Mouse (Mus musculus) MEL (cell line): ENCODE measurements around the gene Ccnt2. TPM values are rescaled to one million over a fixed set of nuclear protein-coding genes. Genes with fewer than 3 reads are reported as not detected.
A peak's percentile ranks its signal among the peaks of the same experiment; 100 is the strongest.

Source experiments
- DNase-seq: peaks from one replicate; pipeline ENCODE4 v3.0.0; 2011; ENCODE audit warnings: low read depth, low spot score
- H3K27ac ChIP-seq: 2 replicates; pipeline ENCODE4 v1.5.1; 2012; ENCODE audit warnings: low read depth, mild to moderate bottlenecking, control low read depth, low read length, moderate library complexity; ENCODE audit not compliant: control insufficient read depth
- H3K27me3 ChIP-seq, 2 experiments: fragments of 150-350 bp in 1 of 2; sonication (generic) in 1 of 2; 2 replicates each; pipeline ENCODE4 v1.6.1; 2012; ENCODE audit warnings: low read length in 2 of 2, mild to moderate bottlenecking in 2 of 2, improper control_type of control experiment in 1 of 2, moderate library complexity in 1 of 2; ENCODE audit not compliant: insufficient read depth in 2 of 2, control insufficient read depth in 1 of 2
- H3K36me3 ChIP-seq, 2 experiments: 2 replicates each; pipeline ENCODE4 v1.6.1; 2012 to 2014; ENCODE audit warnings: low read length in 2 of 2, improper control_type of control experiment in 1 of 2, inconsistent platforms in 1 of 2, mild to moderate bottlenecking in 1 of 2; ENCODE audit not compliant: insufficient read depth in 2 of 2, control insufficient read depth in 1 of 2
- H3K4me1 ChIP-seq, 2 experiments: fragments of 150-350 bp in 1 of 2; sonication (generic) in 1 of 2; 2 replicates each; pipeline ENCODE4 v1.6.1; 2012; ENCODE audit warnings: low read length in 2 of 2, improper control_type of control experiment in 1 of 2, mild to moderate bottlenecking in 1 of 2; ENCODE audit not compliant: insufficient read depth in 2 of 2, control insufficient read depth in 1 of 2
- H3K4me3 ChIP-seq, 2 experiments: fragments of 150-350 bp in 1 of 2; sonication (generic) in 1 of 2; 2 replicates each; pipeline ENCODE4 v1.5.1; 2012; ENCODE audit warnings: low read depth in 2 of 2, low read length in 2 of 2, mild to moderate bottlenecking in 2 of 2, moderate library complexity in 2 of 2, control low read depth in 1 of 2, improper control_type of control experiment in 1 of 2; ENCODE audit not compliant: control insufficient read depth in 1 of 2, insufficient read depth in 1 of 2
- H3K79me2 ChIP-seq: 2 replicates; pipeline ENCODE4 v1.6.1; 2012; ENCODE audit warnings: mild to moderate bottlenecking, low read length, moderate library complexity; ENCODE audit not compliant: control insufficient read depth, poor library complexity, insufficient read depth
- H3K9ac ChIP-seq: 2 replicates; pipeline ENCODE4 v1.6.1; 2012; ENCODE audit warnings: low read depth, mild to moderate bottlenecking, control low read depth, low read length, moderate library complexity; ENCODE audit not compliant: control insufficient read depth, poor library complexity, severe bottlenecking
- H3K9me3 ChIP-seq: fragments of 150-350 bp; sonication (generic); replicated peaks from 2 replicates; pipeline ENCODE4 v1.6.1; 2012; ENCODE audit warnings: mild to moderate bottlenecking, low read length, improper control_type of control experiment, moderate library complexity; ENCODE audit not compliant: insufficient read depth
- CHD1 ChIP-seq: IDR thresholded peaks from 2 replicates; pipeline ENCODE4 v1.6.1; 2012; ENCODE audit warnings: low read depth, mild to moderate bottlenecking, inconsistent platforms, low read length, improper control_type of control experiment
- CHD2 ChIP-seq: IDR thresholded peaks from 2 replicates; pipeline ENCODE4 v1.6.1; 2011; ENCODE audit warnings: low read length, improper control_type of control experiment
- CTCF ChIP-seq, 3 experiments: IDR thresholded peaks in 2 of 3; conservative IDR thresholded peaks in 1 of 3; 2 replicates each; pipeline ENCODE4 v1.5.1; 2011 to 2012; ENCODE audit warnings: low read length in 3 of 3, low read depth in 2 of 3, mild to moderate bottlenecking in 2 of 3, improper control_type of control experiment in 1 of 3, inconsistent platforms in 1 of 3, mixed read lengths in 1 of 3, moderate library complexity in 1 of 3; ENCODE audit not compliant: control insufficient read depth in 1 of 3, insufficient read depth in 1 of 3, poor library complexity in 1 of 3, severe bottlenecking in 1 of 3
- E2F4 ChIP-seq: IDR thresholded peaks from 2 replicates; pipeline ENCODE4 v1.6.1; 2011; ENCODE audit warnings: low read depth, low read length, improper control_type of control experiment, borderline replicate concordance
- EP300 ChIP-seq, 2 experiments: IDR thresholded peaks; 2 replicates each; pipeline ENCODE4 v1.6.1; 2011; ENCODE audit warnings: improper control_type of control experiment in 2 of 2, low read length in 2 of 2, low read depth in 1 of 2, mild to moderate bottlenecking in 1 of 2
- ETS1 ChIP-seq: IDR thresholded peaks from 2 replicates; pipeline ENCODE4 v1.6.1; 2012; ENCODE audit warnings: low read depth, mild to moderate bottlenecking, inconsistent platforms, low read length, improper control_type of control experiment, moderate library complexity
- GABPA ChIP-seq: IDR thresholded peaks from 2 replicates; pipeline ENCODE4 v1.6.1; 2012; ENCODE audit warnings: low read depth, mild to moderate bottlenecking, inconsistent platforms, low read length, improper control_type of control experiment, moderate library complexity
- GATA1 ChIP-seq: IDR thresholded peaks from 2 replicates; pipeline ENCODE4 v1.6.1; 2011; ENCODE audit warnings: low read depth, low read length, improper control_type of control experiment
- HCFC1 ChIP-seq: IDR thresholded peaks from 2 replicates; pipeline ENCODE4 v1.6.1; 2012; ENCODE audit warnings: low read depth, mild to moderate bottlenecking, inconsistent platforms, low read length, improper control_type of control experiment, moderate library complexity
- KAT2A ChIP-seq: conservative IDR thresholded peaks from 2 replicates; pipeline ENCODE4 v1.6.1; 2012; ENCODE audit warnings: low read depth, low read length, improper control_type of control experiment, inconsistent platforms
- MAFK ChIP-seq: IDR thresholded peaks from 2 replicates; pipeline ENCODE4 v1.6.1; 2011; ENCODE audit warnings: low read depth, mild to moderate bottlenecking, low read length, improper control_type of control experiment, borderline replicate concordance
- MAX ChIP-seq: IDR thresholded peaks from 2 replicates; pipeline ENCODE4 v1.6.1; 2011; ENCODE audit warnings: low read length, improper control_type of control experiment
- MAZ ChIP-seq: IDR thresholded peaks from 2 replicates; pipeline ENCODE4 v1.6.1; 2012; ENCODE audit warnings: low read depth, mild to moderate bottlenecking, inconsistent platforms, low read length, improper control_type of control experiment
- MXI1 ChIP-seq: IDR thresholded peaks from 2 replicates; pipeline ENCODE4 v1.6.1; 2011; ENCODE audit warnings: mild to moderate bottlenecking, low read depth, low read length, improper control_type of control experiment
- MYB ChIP-seq: IDR thresholded peaks from 2 replicates; pipeline ENCODE4 v1.6.1; 2011; ENCODE audit warnings: mild to moderate bottlenecking, low read depth, low read length, improper control_type of control experiment
- MYC ChIP-seq: IDR thresholded peaks from 2 replicates; pipeline ENCODE4 v1.6.1; 2011; ENCODE audit warnings: low read depth, mild to moderate bottlenecking, low read length, improper control_type of control experiment, moderate library complexity
- NELFE ChIP-seq: IDR thresholded peaks from 2 replicates; pipeline ENCODE4 v1.6.1; 2011; ENCODE audit warnings: low read depth, low read length, improper control_type of control experiment
- NRF1 ChIP-seq: IDR thresholded peaks from 2 replicates; pipeline ENCODE4 v1.6.1; 2014; ENCODE audit warnings: low read depth, mild to moderate bottlenecking, inconsistent platforms, low read length, improper control_type of control experiment, moderate library complexity; ENCODE audit not compliant: poor library complexity, insufficient read depth, severe bottlenecking
- POLR2A ChIP-seq, 2 experiments: IDR thresholded peaks; 2 replicates each; pipeline ENCODE4 v1.6.1; 2011 to 2012; ENCODE audit warnings: low read length in 2 of 2, mild to moderate bottlenecking in 2 of 2, control low read depth in 1 of 2, improper control_type of control experiment in 1 of 2, low read depth in 1 of 2, moderate library complexity in 1 of 2; ENCODE audit not compliant: control insufficient read depth in 1 of 2, insufficient read depth in 1 of 2, poor library complexity in 1 of 2
- POLR2AphosphoS2 ChIP-seq: IDR thresholded peaks from 2 replicates; pipeline ENCODE4 v1.6.1; 2011; ENCODE audit warnings: low read length, improper control_type of control experiment
- POLR2AphosphoS5 ChIP-seq: IDR thresholded peaks from 2 replicates; pipeline ENCODE4 v1.6.1; 2012; ENCODE audit warnings: low read depth, borderline replicate concordance, mild to moderate bottlenecking, inconsistent platforms, low read length, moderate library complexity, mixed read lengths
- RCOR1 ChIP-seq: IDR thresholded peaks from 2 replicates; pipeline ENCODE4 v1.6.1; 2012; ENCODE audit warnings: low read depth, mild to moderate bottlenecking, inconsistent platforms, low read length, improper control_type of control experiment
- SIN3A ChIP-seq: IDR thresholded peaks from 2 replicates; pipeline ENCODE4 v1.6.1; 2012; ENCODE audit warnings: low read length, improper control_type of control experiment, inconsistent platforms
- TAL1 ChIP-seq: IDR thresholded peaks from 2 replicates; pipeline ENCODE4 v1.6.1; 2012; ENCODE audit warnings: mild to moderate bottlenecking, inconsistent platforms, low read length, moderate library complexity, mixed read lengths
- TBP ChIP-seq: IDR thresholded peaks from 2 replicates; pipeline ENCODE4 v1.8.0; 2011; ENCODE audit warnings: low read depth, low read length, improper control_type of control experiment
- TCF12 ChIP-seq: IDR thresholded peaks from 2 replicates; pipeline ENCODE4 v1.6.1; 2014; ENCODE audit warnings: low read depth, mild to moderate bottlenecking, inconsistent platforms, low read length, improper control_type of control experiment, moderate library complexity
- USF1 ChIP-seq: IDR thresholded peaks from 2 replicates; pipeline ENCODE4 v1.6.1; 2014; ENCODE audit warnings: low read depth, mild to moderate bottlenecking, inconsistent platforms, low read length, improper control_type of control experiment, moderate library complexity
- ZC3H11A ChIP-seq: IDR thresholded peaks from 2 replicates; pipeline ENCODE4 v1.6.1; 2012; ENCODE audit warnings: low read depth, mild to moderate bottlenecking, inconsistent platforms, low read length, improper control_type of control experiment
- ZMIZ1 ChIP-seq: IDR thresholded peaks from 2 replicates; pipeline ENCODE4 v1.6.1; 2012; ENCODE audit warnings: low read depth, mild to moderate bottlenecking, inconsistent platforms, low read length, improper control_type of control experiment, moderate library complexity
- ZNF384 ChIP-seq: IDR thresholded peaks from 2 replicates; pipeline ENCODE4 v1.6.1; 2012; ENCODE audit warnings: low read depth, mild to moderate bottlenecking, inconsistent platforms, low read length, improper control_type of control experiment
- polyA plus RNA-seq, 2 experiments: library from polyadenylated mRNA; stranded (reverse) in 1 of 2; unstranded in 1 of 2; fragments of >175 nt in 1 of 2; fragments of >200 nt in 1 of 2; gene quantifications; 2 replicates each; pipeline versions ENCODE4 v1.2.1 to v1.2.4; 2012; ENCODE audit warnings: low replicate concordance in 2 of 2, low read depth in 1 of 2; ENCODE audit not compliant: insufficient read length in 2 of 2, insufficient read depth in 1 of 2, missing spikeins in 1 of 2
- total RNA-seq: library from RNA; depleted of rRNA; stranded (reverse); fragments of 300-350 nt; gene quantifications from 2 replicates; pipeline ENCODE4 v1.2.3, GENCODE M21; 2012

The Ccnt2 gene
- total and polyA plus RNA-seq, 3 experiments = 20.6 to 31.5 (median 26.7) TPM

DNA sequence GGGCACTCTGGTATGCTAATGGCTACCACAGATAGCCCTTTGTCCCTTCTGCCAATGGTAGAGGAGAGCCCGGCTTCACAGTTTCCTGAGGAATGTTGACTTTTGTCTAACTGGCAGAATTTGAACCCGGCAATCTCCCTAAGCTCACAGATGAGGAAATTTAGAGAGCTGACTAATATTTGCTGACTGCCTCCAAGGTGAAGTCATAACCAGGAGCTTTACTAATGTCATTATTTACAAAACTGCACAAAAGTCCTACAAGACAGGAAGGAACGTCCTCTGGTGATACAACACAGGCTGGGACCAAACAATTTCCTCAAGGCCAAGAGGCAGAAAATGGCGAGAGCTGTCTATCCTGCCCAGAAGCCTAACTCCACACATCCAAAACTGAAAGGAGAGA, 18.2 kb upstream of the Ccnt2 start:
- TF ChIP-seq MAX = 0 out of 2 replicates have a peak, but pooled peaks have one; percentile 8
- no peak for TF ChIP-seq TAL1
- TF ChIP-seq, all 39 proteins: peak for 1
- H3K79me2 ChIP-seq = no peaks in the 10 kb centered on the region
- H3K36me3 ChIP-seq = peaks cover 0 to 33% of the 10 kb centered on the region in 2 experiments; a peak in 2 of 4 replicates
- H3K27me3 ChIP-seq = no peaks in the 10 kb centered on the region
- H3K4me1 ChIP-seq = peaks cover 22 to 28% of the 10 kb centered on the region in 2 experiments
- peak overlapping the region; percentile 58 for H3K9ac ChIP-seq
- H3K27ac ChIP-seq = peak overlapping the region; percentile 100
- DNase-seq = no peak
- no peaks in the 10 kb centered on the region for H3K9me3 ChIP-seq
- peak overlapping the region in 1 of 2 experiments; percentile 32; a peak in 2 of 4 replicates for H3K4me3 ChIP-seq

DNA sequence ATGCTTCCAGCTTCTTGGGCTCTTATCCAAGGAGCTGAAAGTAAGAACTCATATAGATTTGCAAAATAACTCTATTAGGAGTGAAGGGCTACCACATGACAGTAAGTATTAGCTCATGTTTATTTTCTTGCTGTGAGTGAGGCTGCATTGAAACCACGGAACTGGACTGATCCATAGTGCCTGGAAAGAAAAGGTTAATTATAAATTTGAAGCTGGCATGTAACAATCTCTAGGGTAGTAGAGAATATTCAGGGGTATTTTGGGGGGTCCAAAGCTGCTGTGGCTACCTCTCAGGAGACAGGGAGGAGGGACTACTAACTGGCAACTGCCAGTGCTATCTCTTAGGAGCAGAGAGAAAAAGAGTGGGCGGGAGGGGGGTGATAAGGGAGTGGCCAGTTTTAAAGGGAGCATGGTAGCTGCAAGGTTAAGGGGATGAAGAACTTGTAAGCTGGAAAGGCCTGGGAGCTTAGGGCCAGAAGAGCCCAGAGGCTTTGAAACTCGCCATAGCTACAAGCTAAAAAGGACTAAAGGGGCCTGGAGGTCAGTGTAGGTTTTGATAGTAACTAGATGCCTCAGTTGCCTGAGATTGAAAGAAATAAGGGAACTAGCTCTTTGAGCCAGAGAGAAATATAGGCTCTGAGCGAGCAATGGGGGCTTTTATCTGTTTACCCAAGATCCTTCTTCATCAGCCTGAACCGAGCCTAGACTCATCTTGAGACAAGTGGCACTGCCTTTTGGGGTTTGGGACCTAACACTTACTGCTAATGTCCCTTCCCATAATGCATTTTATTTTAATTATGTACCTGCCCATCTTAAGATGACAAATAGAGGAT, 17.4 kb upstream of the Ccnt2 start:
- Histone ChIP-seq H3K27ac (peak overlapping the region; percentile 100), H3K4me1 (peaks cover 22 to 28% of the 10 kb centered on the region in 2 experiments), H3K27me3 (no peaks in the 10 kb centered on the region), H3K79me2 (no peaks in the 10 kb centered on the region), H3K4me3 (peak overlapping the region; percentile 18 to 41), H3K36me3 (peaks cover 0 to 33% of the 10 kb centered on the region in 2 experiments; a peak in 2 of 4 replicates), H3K9ac (peak overlapping the region; percentile 76), H3K9me3 (no peaks in the 10 kb centered on the region)
- peak; percentile 94 for DNase-seq
- peak; percentile 88 for TF ChIP-seq TBP
- TF ChIP-seq CTCF (IDR thresholded peaks at IDR 0.05 in 2 of 3, conservative IDR thresholded peaks at IDR 0.05 in 1 of 3; ENCODE audit: control insufficient read depth in 1 of 3, insufficient read depth in 1 of 3, low read depth in 2 of 3, low read length in 3 of 3, poor library complexity in 1 of 3, severe bottlenecking in 1 of 3) = no peak
- TF ChIP-seq USF1 = 0 out of 2 replicates have a peak, but pooled peaks have one; percentile 44
- TF ChIP-seq POLR2AphosphoS2 = peak; percentile 43; the same call in 1 of the 2 replicates
- TF ChIP-seq NELFE = peak; percentile 59
- TF ChIP-seq CHD2 = peak; percentile 39; the same call in 1 of the 2 replicates
- peak; percentile 93 for TF ChIP-seq GATA1
- peak in 1 of 2 experiments; percentile 75; a peak in 2 of 4 replicates for TF ChIP-seq POLR2A (IDR thresholded peaks at IDR 0.05; ENCODE audit: control insufficient read depth in 1 of 2, insufficient read depth in 1 of 2, low read depth in 1 of 2, low read length in 2 of 2, poor library complexity in 1 of 2)
- TF ChIP-seq ETS1 = peak; percentile 76
- TF ChIP-seq GABPA = no peak
- TF ChIP-seq TAL1 = peak; percentile 87
- no peak for TF ChIP-seq NRF1
- 0 out of 2 replicates have a peak, but pooled peaks have one; percentile 76 for TF ChIP-seq ZMIZ1
- TF ChIP-seq MXI1 = peak; percentile 73
- TF ChIP-seq E2F4 = no peak
- TF ChIP-seq MAZ = peak; percentile 94
- peak; percentile 97 for TF ChIP-seq MYB
- peak; percentile 40 for TF ChIP-seq RCOR1
- peak; percentile 73; the same call in 1 of the 2 replicates for TF ChIP-seq SIN3A
- TF ChIP-seq ZNF384 = no peak
- peak; percentile 93 to 98 for TF ChIP-seq EP300 (IDR thresholded peaks at IDR 0.05; ENCODE audit: low read depth in 1 of 2, low read length in 2 of 2)
- peak; percentile 96 for TF ChIP-seq TCF12
- TF ChIP-seq MAFK = 0 out of 2 replicates have a peak, but pooled peaks have one; percentile 62
- TF ChIP-seq KAT2A = no peak
- peak; percentile 39; the same call in 1 of the 2 replicates for TF ChIP-seq MYC
- no peak; the same call in 1 of the 2 replicates for TF ChIP-seq POLR2AphosphoS5
- no peak for TF ChIP-seq CHD1
- no peak for TF ChIP-seq ZC3H11A
- TF ChIP-seq HCFC1 = peak; percentile 35; the same call in 1 of the 2 replicates
